Mouse (Mus musculus): ENCODE data around the gene Rgs16.

GRCm38 (mm10) chr1:153766298-153766697 lies 26.1 kb downstream of the Rgs16 start:
- no peak for TF ChIP-seq GATA2 (IDR thresholded peaks at IDR 0.05; ENCODE audit: borderline replicate concordance, low read depth, low read length)
- TF ChIP-seq CTCF (IDR thresholded peaks at IDR 0.05; ENCODE audit: low read depth, low read length) = no peak
- TF ChIP-seq POLR2AphosphoS5 (IDR thresholded peaks at IDR 0.05; ENCODE audit: insufficient replicate concordance, low read depth, low read length) = no peak
- no peak for TF ChIP-seq GATA1 (IDR thresholded peaks at IDR 0.05; ENCODE audit: borderline replicate concordance, low read length)

Data from G1E (cell line).